Mouse (Mus musculus) lung, postnatal 4 days (tissue): Measurements from ENCODE around the gene Esyt3.

ENCODE experiments used
- DNase-seq, 2 experiments: peaks; one replicate each; pipeline ENCODE4 v3.0.0; 2021

Gene Esyt3

GRCm38 (mm10) chr9:99357921-99358692 lies at the start of gene Esyt3:
TSS of gene Esyt3 (minus strand) at chr9:99358557.
- DNase-seq, result peak; percentile 60 to 61

- DNase-seq, result no peak
Measured at GRCm38 (mm10) chr9:99401288-99401974, 43.1 kb upstream of the Esyt3 start.

- DNase-seq, result no peak
Measured at GRCm38 (mm10) chr9:99400781-99401180, 42.4 kb upstream of the Esyt3 start.

- no peak for DNase-seq
Measured at GRCm38 (mm10) chr9:99397056-99397815, 38.9 kb upstream of the Esyt3 start.

GRCm38 (mm10) chr9:99394366-99394765 lies 36.0 kb upstream of the Esyt3 start:
- no peak for DNase-seq

- no peak for DNase-seq
Measured at GRCm38 (mm10) chr9:99393146-99393545, 34.8 kb upstream of the Esyt3 start.

- no peak for DNase-seq
Measured at GRCm38 (mm10) chr9:99391557-99391956, 33.2 kb upstream of the Esyt3 start.

- DNase-seq, result no peak
Measured at GRCm38 (mm10) chr9:99390716-99391115, 32.4 kb upstream of the Esyt3 start.

GRCm38 (mm10) chr9:99390201-99390600 lies 31.8 kb upstream of the Esyt3 start:
- DNase-seq, result no peak

GRCm38 (mm10) chr9:99389506-99389905 lies 31.1 kb upstream of the Esyt3 start:
- no peak for DNase-seq

GRCm38 (mm10) chr9:99388856-99389255 lies 30.5 kb upstream of the Esyt3 start:
- no peak for DNase-seq

GRCm38 (mm10) chr9:99388078-99388477 lies 29.7 kb upstream of the Esyt3 start:
- DNase-seq, result no peak

GRCm38 (mm10) chr9:99382556-99382955 lies 24.2 kb upstream of the Esyt3 start:
- no peak for DNase-seq

- DNase-seq, result no peak
Measured at GRCm38 (mm10) chr9:99379194-99379593, 20.8 kb upstream of the Esyt3 start.

- DNase-seq, result peak in 1 of 2 experiments; percentile 65
Measured at GRCm38 (mm10) chr9:99376591-99377418, 18.4 kb upstream of the Esyt3 start.

GRCm38 (mm10) chr9:99368431-99368830 lies 10.1 kb upstream of the Esyt3 start:
- DNase-seq, result no peak

- DNase-seq, result no peak
Measured at GRCm38 (mm10) chr9:99365906-99366305, 7.5 kb upstream of the Esyt3 start.

GRCm38 (mm10) chr9:99363076-99363475 lies 4.7 kb upstream of the Esyt3 start:
- no peak for DNase-seq

GRCm38 (mm10) chr9:99361946-99362345 lies 3.6 kb upstream of the Esyt3 start:
- DNase-seq, result no peak

- DNase-seq, result no peak
Measured at GRCm38 (mm10) chr9:99359012-99359411, 655 bp upstream of the Esyt3 start.

- no peak for DNase-seq
Measured at GRCm38 (mm10) chr9:99357561-99357920, 816 bp downstream of the Esyt3 start.

- DNase-seq, result no peak
Measured at GRCm38 (mm10) chr9:99355971-99356370, 2.4 kb downstream of the Esyt3 start.

GRCm38 (mm10) chr9:99354796-99355195 lies 3.6 kb downstream of the Esyt3 start:
- DNase-seq, result no peak
